Mouse (Mus musculus) ES-Bruce4 (cell line): Measurements from ENCODE around the gene Dclk1. TPM values are rescaled to one million over a fixed set of nuclear protein-coding genes. Genes with fewer than 3 reads are reported as not detected.
A peak's percentile ranks its signal among the peaks of the same experiment; 100 is the strongest.

Experiments used
- H3K27ac ChIP-seq: 2 replicates; pipeline ENCODE4 v1.5.1; 2012; ENCODE audit warnings: low read length, inconsistent platforms; ENCODE audit not compliant: insufficient read depth
- H3K27me3 ChIP-seq: 2 replicates; pipeline ENCODE4 v1.6.1; 2012; ENCODE audit warnings: mild to moderate bottlenecking, low read length, inconsistent platforms; ENCODE audit not compliant: control insufficient read depth, poor library complexity, insufficient read depth, severe bottlenecking
- H3K36me3 ChIP-seq: 2 replicates; pipeline ENCODE4 v1.6.1; 2012; ENCODE audit warnings: inconsistent platforms, mild to moderate bottlenecking, low read length, moderate library complexity; ENCODE audit not compliant: control insufficient read depth, poor library complexity, insufficient read depth, severe bottlenecking
- H3K4me1 ChIP-seq: one replicate; pipeline ENCODE4 v1.8.1; 2011; ENCODE audit warnings: low read length; ENCODE audit not compliant: control insufficient read depth, insufficient read depth
- H3K4me3 ChIP-seq: 2 replicates; pipeline ENCODE4 v1.5.1; 2011; ENCODE audit warnings: low read depth, mild to moderate bottlenecking, low read length
- H3K9ac ChIP-seq: 2 replicates; pipeline ENCODE4 v1.6.1; 2012; ENCODE audit warnings: low read depth, mild to moderate bottlenecking, inconsistent platforms; ENCODE audit not compliant: poor library complexity, severe bottlenecking
- H3K9me3 ChIP-seq: replicated peaks from 2 replicates; pipeline ENCODE4 v1.6.1; 2012; ENCODE audit warnings: mild to moderate bottlenecking, low read length, inconsistent platforms; ENCODE audit not compliant: control insufficient read depth, poor library complexity, insufficient read depth, severe bottlenecking
- CTCF ChIP-seq: IDR thresholded peaks from one replicate; pipeline ENCODE4 v1.8.1; 2011; ENCODE audit warnings: low read depth, low read length
- EP300 ChIP-seq: IDR thresholded peaks from 2 replicates; pipeline ENCODE4 v1.6.1; 2011; ENCODE audit warnings: low read depth, low read length; ENCODE audit not compliant: insufficient read depth
- POLR2A ChIP-seq: IDR thresholded peaks from one replicate; pipeline ENCODE4 v1.8.1; 2011; ENCODE audit warnings: low read length; ENCODE audit not compliant: insufficient read depth
- polyA plus RNA-seq: library from polyadenylated mRNA; stranded (reverse); fragments of >200 nt; gene quantifications from 2 replicates; pipeline ENCODE4 v1.2.4, GENCODE M21; 2011; ENCODE audit warnings: low read depth; ENCODE audit not compliant: missing spikeins, insufficient read depth, insufficient read length

Gene Dclk1
- polyA plus RNA-seq, 1 experiment, result 1.3 TPM

DNA sequence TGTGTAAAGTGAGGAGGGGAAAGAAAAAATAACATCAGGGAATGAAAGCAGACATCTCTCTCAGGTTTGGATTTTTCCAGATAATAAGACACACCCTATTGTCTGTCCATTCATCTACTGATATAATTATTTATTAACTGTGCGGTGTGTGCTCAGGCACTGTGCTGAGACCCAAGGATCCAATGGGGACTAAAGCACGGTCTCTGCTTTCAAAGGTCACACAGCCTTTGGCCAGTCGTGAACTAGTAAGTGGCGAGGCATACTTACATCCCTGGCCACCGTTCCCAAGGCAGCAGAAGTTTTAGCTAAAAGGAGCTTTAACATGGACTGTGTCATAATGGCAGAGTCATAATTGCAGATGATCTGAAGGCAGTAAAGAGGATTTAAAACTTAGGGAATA is 273.8 kb downstream of the Dclk1 start:
- Histone ChIP-seq H3K9me3 (no peaks in the 10 kb centered on the region), H3K4me1 (no peaks in the 10 kb centered on the region), H3K27me3 (no peaks in the 10 kb centered on the region), H3K9ac (no peak overlapping the region), H3K36me3 (no peaks in the 10 kb centered on the region), H3K4me3 (no peak overlapping the region), H3K27ac (no peak overlapping the region)
- TF ChIP-seq POLR2A (no peak), EP300 (no peak), CTCF (no peak)

DNA sequence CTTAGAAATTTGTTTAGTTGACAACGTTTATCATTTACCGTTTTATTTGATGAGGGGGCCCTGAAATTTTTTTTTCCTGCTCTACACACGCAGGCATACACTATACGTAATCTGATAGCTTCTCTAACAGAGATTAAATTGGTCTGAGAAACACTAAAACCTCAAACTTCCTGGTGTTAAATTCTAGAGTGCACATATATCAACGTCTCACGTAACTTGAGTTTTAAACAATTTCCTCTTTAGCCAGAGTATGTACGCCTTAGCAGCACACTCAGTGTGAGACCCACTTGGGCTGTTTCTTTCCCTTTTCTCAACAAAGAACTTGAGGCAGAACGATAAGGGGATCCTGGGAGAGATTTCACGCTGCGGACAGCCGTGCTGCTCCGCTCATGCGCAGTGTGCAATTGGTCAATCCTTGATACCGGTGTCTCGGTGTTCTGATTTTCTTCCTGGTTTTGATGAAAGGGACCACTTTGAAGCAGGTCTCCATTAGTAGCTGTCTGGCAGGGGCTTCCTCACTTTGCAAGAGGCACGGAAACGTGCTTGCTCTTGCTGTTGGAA is 275.4 kb downstream of the Dclk1 start:
- no peak overlapping the region for H3K4me3 ChIP-seq
- H3K4me1 ChIP-seq, result no peaks in the 10 kb centered on the region
- TF ChIP-seq POLR2A (no peak), CTCF (no peak), EP300 (no peak)
- H3K9ac ChIP-seq, result no peak overlapping the region
- H3K27ac ChIP-seq, result no peak overlapping the region
- no peaks in the 10 kb centered on the region for H3K36me3 ChIP-seq
- H3K27me3 ChIP-seq, result no peaks in the 10 kb centered on the region
- H3K9me3 ChIP-seq, result no peaks in the 10 kb centered on the region

DNA sequence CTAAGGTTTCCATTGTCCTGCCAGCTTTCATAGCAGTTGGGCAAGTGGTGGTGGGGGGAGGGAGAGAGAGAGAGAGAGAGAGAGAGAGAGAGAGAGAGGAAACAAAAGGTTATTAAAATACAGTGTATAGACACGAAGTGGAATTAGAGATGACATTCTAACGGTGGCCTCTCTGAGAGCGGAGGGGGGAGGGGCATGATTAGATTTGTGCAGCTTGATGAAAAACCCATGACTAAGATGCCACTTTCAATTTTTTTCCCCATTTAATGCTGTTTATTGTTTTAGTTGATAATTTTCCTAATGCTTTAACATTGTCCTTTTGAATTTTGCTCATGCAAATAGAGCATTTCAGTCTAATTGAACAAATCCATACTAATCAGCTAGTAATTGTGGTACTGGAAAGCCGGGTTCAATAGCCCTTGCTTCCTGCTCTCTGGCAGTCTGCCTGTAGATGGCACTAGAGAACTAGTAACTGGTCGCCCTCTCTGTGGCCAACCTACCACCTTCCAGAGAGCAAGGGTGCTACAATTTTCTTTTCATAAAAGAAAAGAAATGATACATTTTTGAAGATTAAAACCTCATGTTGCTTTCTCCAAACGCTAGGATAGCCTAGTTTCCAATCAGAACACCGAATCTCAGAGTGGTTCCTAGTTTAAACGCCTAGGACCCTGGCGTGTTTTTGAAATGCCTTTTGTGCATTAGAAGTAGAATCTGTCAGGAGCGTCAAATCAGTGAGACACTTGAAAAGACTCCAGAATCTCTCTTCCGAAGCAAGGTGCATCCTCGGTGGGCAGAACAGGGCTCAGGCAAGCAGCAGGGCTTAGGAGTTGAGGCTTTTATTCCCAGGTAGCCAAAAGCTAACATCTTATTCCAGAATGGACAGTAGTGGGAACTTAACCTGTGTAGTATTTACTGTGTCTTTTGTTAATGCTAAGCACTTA is 278.3 kb downstream of the Dclk1 start:
- Histone ChIP-seq H3K4me1 (no peaks in the 10 kb centered on the region), H3K9me3 (no peaks in the 10 kb centered on the region), H3K27me3 (no peaks in the 10 kb centered on the region), H3K9ac (no peak overlapping the region), H3K27ac (no peak overlapping the region), H3K36me3 (no peaks in the 10 kb centered on the region), H3K4me3 (no peak overlapping the region)
- TF ChIP-seq EP300 (no peak), POLR2A (no peak), CTCF (peak; percentile 69)

DNA sequence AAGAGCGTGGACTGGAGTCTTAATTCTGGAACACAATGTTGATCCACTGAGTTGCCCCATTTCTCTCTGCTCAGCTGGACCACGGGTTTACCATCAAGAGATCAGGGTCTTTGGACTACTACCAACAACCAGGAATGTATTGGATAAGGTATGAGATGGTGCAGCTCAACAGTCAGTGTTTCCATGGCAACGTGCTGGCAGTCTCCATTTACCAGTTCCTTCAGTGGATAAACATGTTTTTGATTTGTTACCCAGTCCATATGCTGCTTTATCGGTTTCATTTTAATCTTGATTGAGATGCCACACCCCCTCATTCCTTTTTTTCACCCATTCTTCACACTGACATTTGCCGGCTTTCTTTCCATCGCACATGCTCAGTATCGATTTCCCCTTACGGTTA is 279.6 kb downstream of the Dclk1 start:
- Histone ChIP-seq H3K9ac (no peak overlapping the region), H3K27ac (no peak overlapping the region), H3K4me1 (no peaks in the 10 kb centered on the region)

DNA sequence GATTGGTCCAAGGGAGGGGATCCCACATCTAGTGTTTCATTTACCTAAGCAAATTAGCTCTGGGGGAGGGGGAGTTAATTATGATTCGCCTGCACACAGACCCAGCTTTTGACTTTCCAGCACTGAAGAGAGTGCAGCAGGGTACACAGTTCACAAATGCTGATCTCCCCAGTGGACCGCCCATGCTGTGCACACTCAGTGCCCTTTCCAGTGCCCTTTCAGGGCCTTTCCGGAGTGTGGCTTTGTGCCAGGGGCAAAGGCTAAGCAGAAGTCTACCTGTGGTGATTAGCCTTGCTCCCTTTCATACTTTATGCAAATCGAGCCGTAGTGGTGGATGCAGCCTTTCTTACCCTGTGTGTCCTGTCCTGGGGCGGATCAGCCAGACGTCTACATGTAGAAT is 281.1 kb downstream of the Dclk1 start:
- no peak overlapping the region for H3K27ac ChIP-seq
- TF ChIP-seq POLR2A, result no peak
- TF ChIP-seq CTCF, result no peak
- no peak for TF ChIP-seq EP300
- H3K4me1 ChIP-seq, result no peaks in the 10 kb centered on the region
- no peak overlapping the region for H3K4me3 ChIP-seq
- no peak overlapping the region for H3K9ac ChIP-seq
- H3K27me3 ChIP-seq, result no peaks in the 10 kb centered on the region
- H3K36me3 ChIP-seq, result no peaks in the 10 kb centered on the region
- peaks cover 4% of the 10 kb centered on the region; the same call in 1 of the 2 replicates for H3K9me3 ChIP-seq

More for the DNA sequence above, 279.6 kb downstream of the Dclk1 start:
- Histone ChIP-seq H3K27me3 (no peaks in the 10 kb centered on the region), H3K4me3 (no peak overlapping the region), H3K36me3 (no peaks in the 10 kb centered on the region), H3K9me3 (no peaks in the 10 kb centered on the region)
- TF ChIP-seq EP300 (no peak), POLR2A (no peak), CTCF (no peak)

DNA sequence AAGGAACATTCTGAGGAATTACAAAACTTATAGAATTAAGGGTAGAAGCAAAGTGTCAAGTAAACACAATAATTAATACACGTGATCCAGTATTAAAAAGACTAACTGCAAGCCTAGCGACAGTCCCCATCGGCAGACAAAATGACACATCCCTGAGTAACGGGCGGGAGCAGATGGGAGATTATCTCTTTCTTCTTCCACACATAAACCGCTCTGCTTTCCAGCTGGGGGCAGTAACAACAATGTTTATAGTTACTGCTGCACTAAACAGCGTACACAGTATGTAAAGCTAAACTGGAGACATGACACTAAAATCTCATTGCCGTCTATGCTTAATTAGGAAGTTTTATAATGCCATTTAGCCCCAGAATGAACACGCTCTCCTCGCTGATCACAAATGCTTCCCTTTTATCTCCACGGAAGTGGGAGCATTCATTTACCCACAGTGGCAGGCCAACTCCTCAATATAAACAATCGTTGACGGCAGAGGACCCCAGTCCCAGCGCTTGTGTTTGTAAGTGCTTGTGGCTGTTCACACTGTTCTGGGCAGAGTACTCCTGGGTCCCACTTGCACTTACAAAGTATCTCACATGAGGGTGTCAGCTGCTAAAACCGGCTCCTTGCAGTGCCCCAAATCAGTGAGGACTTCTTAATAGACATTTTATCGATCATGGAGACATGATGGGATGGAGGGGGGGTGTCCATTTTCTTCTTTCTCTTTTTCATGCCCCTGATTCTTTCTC is 281.7 kb downstream of the Dclk1 start:
- H3K27me3 ChIP-seq, result no peaks in the 10 kb centered on the region
- H3K4me1 ChIP-seq, result no peaks in the 10 kb centered on the region
- no peak overlapping the region for H3K9ac ChIP-seq
- peaks cover 4% of the 10 kb centered on the region; the same call in 1 of the 2 replicates for H3K9me3 ChIP-seq
- TF ChIP-seq CTCF (no peak), POLR2A (no peak), EP300 (no peak)
- no peak overlapping the region for H3K4me3 ChIP-seq
- H3K27ac ChIP-seq, result no peak overlapping the region
- no peaks in the 10 kb centered on the region for H3K36me3 ChIP-seq
